Mouse (Mus musculus): Measurements from ENCODE around the gene Fn1.

- TF ChIP-seq CTCF (IDR thresholded peaks at IDR 0.05; ENCODE audit: low read depth) (no peak), EP300 (optimal IDR thresholded peaks at IDR 0.05) (no peak)
Observed at GRCm38 (mm10) chr1:71576837-71577236, 76.2 kb downstream of the Fn1 start.
